Mouse (Mus musculus) gastrocnemius, postnatal 14 days (tissue): Measurements from ENCODE around the gene Ush2a. TPM values are rescaled to one million over a fixed set of nuclear protein-coding genes. Genes with fewer than 3 reads are reported as not detected.

ENCODE experiments used
- DNase-seq: peaks from one replicate; pipeline ENCODE4 v3.0.0; 2021; ENCODE audit warnings: mixed read lengths
- intact Hi-C: fragments of 180-260 bp; cut with DNase I; formaldehyde crosslinking; loops from one replicate; pipeline ENCODE4 v1.15.1; 2025; ENCODE audit warnings: low total_unique reads
- total RNA-seq, 2 experiments: library from RNA; stranded (reverse); gene quantifications; 2 replicates each; pipeline ENCODE4 v1.2.3; 2021

Ush2a gene
- total RNA-seq, 2 experiments from 2014 or later, result not detected

GRCm38 (mm10) chr1:188830527-188831407, 568.9 kb downstream of the Ush2a start:
- DNase-seq, result no peak
- intact Hi-C loops, result no loop called here

DNA sequence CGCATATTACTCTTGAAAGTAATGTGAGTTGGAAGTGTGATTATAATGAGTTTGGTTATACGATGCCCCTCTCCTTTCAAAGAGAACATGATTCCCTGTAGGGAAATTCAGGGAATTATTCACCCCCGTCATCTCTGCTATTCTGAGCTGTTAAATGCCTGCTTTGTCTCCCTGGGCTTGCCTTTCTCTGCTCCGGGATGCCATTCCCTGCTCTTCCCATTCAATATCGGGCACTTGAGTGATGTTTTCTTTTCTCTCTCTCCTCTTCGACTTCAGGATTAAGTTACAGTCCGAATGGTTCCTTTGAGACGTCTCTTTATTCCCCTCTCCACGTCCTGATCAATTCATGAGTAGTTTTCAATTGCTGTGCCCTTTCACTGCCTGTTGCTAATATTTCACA, 572.1 kb downstream of the Ush2a start:
- no peak for DNase-seq
- intact Hi-C loops, result no loop called here

GRCm38 (mm10) chr1:188834770-188835169, 572.9 kb downstream of the Ush2a start:
- DNase-seq, result no peak
- intact Hi-C loops, result no loop called here

GRCm38 (mm10) chr1:188837613-188838295, 575.9 kb downstream of the Ush2a start:
- no peak for DNase-seq
- intact Hi-C loops, result no loop called here

GRCm38 (mm10) chr1:188847242-188847641, 585.4 kb downstream of the Ush2a start:
- DNase-seq, result no peak
- intact Hi-C loops, result no loop called here

GRCm38 (mm10) chr1:188852776-188853175, 591.0 kb downstream of the Ush2a start:
- intact Hi-C loops, result no loop called here
- DNase-seq, result no peak

DNA sequence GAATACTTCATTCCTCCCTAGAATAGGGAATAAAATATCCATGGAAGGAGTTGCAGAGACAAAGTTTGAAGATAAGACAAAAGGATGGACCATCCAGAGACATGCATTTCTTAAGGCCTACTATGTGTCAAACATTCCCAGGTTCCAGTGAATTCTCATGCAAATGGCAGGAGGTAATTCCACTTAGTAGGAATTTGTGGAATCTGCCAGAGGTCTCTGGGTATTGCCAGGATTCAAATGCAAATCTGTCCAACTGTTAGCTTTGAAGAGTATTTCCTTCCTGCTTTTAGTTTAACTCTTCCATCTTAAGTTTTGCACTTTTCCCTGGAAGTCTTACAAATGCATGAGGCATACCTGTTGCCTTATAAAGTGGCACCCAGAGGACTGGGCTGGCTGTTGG, 592.4 kb downstream of the Ush2a start:
- no peak for DNase-seq
- intact Hi-C loops, result no loop called here

GRCm38 (mm10) chr1:188855034-188855433, 593.2 kb downstream of the Ush2a start:
- no peak for DNase-seq
- intact Hi-C loops, result no loop called here

DNA sequence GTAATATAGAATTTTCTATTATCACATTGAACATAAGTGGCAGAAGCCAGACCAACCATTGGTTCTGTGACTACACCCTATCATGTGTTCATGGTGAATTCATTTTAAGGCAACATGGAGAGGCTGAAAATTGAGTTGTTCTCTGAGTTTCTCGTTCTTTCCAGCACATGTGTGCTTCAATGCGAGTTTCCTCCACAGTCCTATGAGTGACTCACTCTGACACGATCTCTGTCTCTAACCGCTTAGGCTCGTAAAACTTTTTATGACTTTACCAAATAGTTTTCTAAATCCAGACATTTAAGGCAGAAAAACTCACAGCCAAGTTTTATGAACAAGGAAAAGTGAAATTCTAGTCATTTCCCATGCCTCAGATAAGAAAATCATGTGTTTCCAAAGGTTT, 597.9 kb downstream of the Ush2a start:
- intact Hi-C loops, result no loop called here
- no peak for DNase-seq

DNA sequence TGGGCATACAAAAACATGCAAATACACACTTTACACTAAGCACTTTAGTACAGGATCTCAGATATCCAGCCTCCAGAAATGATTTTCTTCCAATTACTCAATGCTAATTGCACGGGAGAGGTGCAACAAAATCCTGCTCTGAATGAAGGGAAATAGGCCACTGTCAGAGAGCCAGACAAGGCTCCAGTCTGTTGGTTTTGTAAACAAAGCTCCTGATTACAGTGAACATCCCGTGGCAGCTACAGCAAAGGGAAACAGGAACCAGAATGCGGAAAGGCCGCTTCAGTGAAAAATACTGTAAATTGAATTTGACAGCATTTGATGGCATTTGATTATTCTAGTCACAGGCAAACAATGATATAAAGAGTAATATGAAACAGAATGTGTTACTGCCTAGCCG, 604.1 kb downstream of the Ush2a start:
- no peak for DNase-seq
- intact Hi-C loops, result no loop called here

GRCm38 (mm10) chr1:188866515-188866914, 604.7 kb downstream of the Ush2a start:
- DNase-seq, result no peak
- intact Hi-C loops, result no loop called here

DNA sequence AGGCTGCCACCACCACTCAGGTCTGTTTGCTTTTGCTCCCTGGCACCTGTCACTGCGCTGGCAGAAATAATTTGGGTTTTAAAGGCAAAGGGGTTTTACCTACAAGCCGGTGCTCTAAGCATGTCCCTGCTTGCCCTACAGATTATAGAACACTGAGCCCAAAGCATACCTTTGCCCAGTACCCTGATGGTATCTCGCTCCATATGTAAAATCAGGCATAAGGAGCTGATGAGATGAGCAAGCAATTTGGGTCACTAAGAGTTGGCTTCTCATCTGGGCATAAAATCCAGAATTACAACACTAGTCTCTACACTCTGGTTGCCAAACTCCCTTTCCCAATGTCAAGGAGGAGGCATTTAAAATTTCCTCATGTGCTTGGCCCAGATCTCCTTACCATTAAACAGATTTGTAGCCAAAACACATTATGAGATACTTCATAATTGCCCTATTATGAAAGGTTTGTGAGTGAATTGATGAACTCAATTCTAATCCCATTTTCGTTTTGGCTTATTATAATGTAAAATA, 616.8 kb downstream of the Ush2a start:
- no peak for DNase-seq
- intact Hi-C loops, result no loop called here

DNA sequence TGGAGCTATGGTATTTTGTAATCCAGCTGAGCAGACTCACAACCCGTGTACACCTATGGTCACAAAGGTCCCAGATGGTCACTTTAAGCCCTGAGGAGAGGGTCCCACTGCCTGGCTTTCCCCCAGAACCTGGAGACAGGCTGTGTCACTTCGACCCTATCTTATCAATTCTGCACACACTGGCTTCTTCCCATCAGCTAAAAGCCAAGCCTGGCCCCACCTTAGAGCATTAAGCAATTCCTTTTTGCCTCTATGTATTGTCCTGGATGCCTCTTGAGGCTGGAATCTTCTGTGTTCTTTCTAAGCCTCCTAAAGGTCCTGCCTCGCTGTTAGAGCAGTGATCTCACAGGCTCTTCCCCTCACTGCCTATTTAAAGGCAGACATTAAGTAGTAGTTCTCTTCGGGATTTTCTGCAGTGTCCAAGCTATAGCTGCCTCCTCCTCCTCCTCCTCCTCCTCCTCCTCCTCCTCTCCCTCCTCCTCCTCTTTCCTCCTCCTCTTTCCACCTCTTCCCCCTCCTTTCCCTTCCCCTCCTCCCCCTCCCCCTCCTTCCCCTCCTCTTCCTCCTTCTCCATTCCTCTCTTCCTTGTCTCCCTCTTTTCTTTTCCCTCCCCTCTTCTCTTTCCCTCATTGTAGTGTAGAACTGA, 635.2 kb downstream of the Ush2a start:
- intact Hi-C loops, result no loop called here
- DNase-seq, result no peak

GRCm38 (mm10) chr1:188904091-188904490, 642.3 kb downstream of the Ush2a start:
- DNase-seq, result no peak
- intact Hi-C loops, result no loop called here

GRCm38 (mm10) chr1:188906175-188906574, 644.4 kb downstream of the Ush2a start:
- DNase-seq, result no peak
- intact Hi-C loops, result no loop called here

GRCm38 (mm10) chr1:188910656-188911055, 648.8 kb downstream of the Ush2a start:
- no peak for DNase-seq
- intact Hi-C loops, result no loop called here

DNA sequence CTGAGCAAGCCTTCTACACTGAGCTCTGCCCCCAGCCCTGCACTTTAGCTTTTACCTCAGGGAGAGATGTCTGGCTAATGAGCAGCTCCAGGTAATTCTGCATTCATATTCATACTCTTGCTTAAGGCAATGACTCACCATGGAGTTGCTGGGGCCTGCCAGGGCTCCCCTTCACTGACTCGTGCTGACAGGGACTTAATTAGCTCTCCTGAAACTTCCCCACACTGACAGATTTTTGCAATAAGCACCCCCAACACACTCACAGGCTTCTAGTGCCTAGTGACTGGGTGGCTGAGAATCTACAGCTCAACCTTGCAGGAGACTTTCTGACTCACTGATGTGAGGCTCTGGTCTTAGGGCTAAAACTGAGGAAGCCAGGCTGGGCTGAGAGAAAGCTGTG, 658.1 kb downstream of the Ush2a start:
- intact Hi-C loops, result no loop called here
- no peak for DNase-seq

DNA sequence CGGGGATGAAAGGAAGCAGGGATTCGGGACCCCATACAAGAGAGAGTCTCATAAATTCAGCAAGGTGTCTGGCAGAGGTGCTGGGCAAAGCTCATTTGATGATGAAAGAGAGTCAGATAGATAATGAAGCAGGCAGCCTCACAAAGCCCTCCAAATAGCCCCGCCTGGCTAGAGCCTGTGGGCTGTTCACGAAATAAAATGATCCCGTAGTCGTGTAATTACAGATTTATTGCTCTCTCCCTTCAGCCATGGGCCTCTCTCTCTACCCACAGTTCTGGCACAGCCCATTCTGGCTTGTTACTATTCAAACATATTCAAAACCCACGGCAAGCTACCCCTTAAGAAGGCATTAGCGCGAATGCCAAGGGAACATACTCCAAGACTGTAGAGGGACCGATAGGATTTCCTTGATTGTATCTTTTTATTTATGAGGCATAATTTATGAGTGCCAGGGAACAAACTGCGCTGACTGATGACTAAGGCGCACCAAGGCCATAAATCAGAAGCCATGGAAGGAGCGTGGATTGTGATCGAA, 675.5 kb downstream of the Ush2a start:
- intact Hi-C loops, result loop anchor here (5.0 kb wide), 1 partner anchor 1695 kb away; no protein-coding TSS in a partner anchor
- no peak for DNase-seq

DNA sequence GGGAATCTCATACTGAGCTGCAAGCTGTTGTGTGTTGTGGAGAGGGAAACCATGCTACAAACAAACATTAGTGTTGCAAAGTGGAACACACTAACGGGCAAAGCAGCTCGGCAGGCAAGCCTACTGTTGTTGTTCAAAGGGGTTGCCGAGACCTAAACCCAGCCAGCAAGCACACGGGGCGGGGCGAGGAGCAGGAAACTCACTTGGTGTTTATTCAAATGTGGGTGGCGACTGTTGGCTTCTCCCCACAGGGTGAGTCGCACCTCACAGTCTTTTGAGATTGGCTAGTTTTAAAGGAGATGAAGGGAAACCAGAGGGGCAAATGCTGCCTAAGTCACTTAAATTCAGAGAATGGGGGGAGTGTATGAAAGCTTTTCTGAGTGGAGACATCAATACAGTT, 683.5 kb downstream of the Ush2a start:
- intact Hi-C loops, result no loop called here
- DNase-seq, result no peak

- intact Hi-C loops, result no loop called here
- DNase-seq, result no peak
These were observed 685.0 kb downstream of the Ush2a start for GRCm38 (mm10) chr1:188946849-188947248.
